Mouse (Mus musculus) small intestine, adult 2 months (tissue): ENCODE measurements around the gene Fam149a.

Experiments used
- CTCF ChIP-seq: fragments of 200-500 bp; IDR thresholded peaks from 2 replicates; pipeline ENCODE4 v1.5.1; 2012; ENCODE audit warnings: low read depth, mild to moderate bottlenecking, control low read depth, inconsistent platforms, low read length, moderate library complexity, mixed read lengths; ENCODE audit not compliant: insufficient replicate concordance, insufficient read length; ENCODE audit errors: extremely low read depth
- POLR2A ChIP-seq: fragments of 200-500 bp; IDR thresholded peaks from 2 replicates; pipeline ENCODE4 v1.6.1; 2012; ENCODE audit warnings: low read depth, mild to moderate bottlenecking, control low read depth, inconsistent platforms, low read length, moderate library complexity

- TF ChIP-seq POLR2A (no peak), CTCF (no peak)
Measured at GRCm38 (mm10) chr8:45294687-45295086, 87.4 kb downstream of the Fam149a start, which contains the start of gene Klkb1.
